Mouse (Mus musculus): ENCODE measurements around the gene Dop1b.
"Not testable (repeated sequence)": the region's sequence is repeated elsewhere in the genome, so short reads cannot be mapped to it uniquely, and the experiment has no call there.

Dop1b gene

DNA sequence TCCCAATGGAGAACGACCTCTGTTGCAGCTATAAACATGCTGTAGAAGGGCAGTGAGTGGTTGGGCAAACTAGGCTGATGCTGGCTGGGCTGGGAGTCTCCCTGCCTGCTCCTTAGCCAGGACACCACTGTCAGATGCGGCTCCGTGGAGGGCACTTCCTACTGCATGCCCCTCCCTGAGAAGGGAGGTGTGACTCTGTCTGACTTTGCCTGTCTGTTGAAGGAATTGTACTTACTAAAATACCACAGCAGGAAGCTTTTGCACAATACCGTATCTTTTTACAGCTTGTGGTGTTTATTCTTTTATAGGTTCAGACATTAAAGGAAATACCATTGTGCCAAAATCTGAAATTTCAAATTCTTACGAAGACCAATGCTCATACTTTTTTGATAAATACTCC is 40.1 kb downstream of the Dop1b start:
- DNase-seq (ENCODE audit: low spot score) = no peak

DNA sequence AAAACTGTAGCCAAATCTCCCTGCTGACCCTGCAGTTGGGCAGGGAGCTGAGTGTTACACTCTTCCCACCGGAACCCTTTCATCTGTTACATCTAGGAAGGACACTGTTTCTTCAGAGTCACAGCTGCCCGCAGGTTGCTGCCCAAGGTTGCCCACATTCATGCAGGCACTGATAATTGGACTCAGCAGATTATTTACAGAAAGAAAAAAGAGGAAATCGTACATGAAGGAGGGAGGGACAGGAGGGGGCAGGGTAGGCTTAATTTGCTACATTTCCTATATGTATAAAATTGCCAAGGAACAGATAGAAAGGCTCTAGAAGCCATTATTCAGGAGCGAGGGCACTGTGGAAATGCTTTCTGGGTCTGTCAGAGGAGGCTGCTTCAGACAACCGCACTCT is 44.9 kb downstream of the Dop1b start:
- no peak for DNase-seq (ENCODE audit: low spot score)

DNA sequence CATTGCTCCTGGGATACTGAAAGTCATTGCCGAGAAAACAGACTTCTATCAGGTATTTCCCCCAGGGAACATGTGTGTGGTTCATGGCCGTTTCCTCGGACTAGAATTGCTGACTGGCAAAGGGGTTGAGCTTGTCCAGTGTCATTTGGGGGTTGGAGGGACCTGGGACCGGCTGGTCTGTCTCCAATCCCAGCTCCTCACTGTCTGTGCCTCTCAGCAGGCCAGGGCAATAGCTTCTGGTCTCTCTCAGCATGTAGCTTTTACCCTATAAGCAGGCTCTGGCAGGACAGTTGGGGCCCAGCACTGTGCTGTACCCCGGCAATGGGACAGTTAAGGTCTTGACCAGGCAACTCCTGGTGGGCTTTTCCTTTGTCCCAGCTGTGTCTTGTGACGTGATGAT is 51.7 kb downstream of the Dop1b start:
- DNase-seq (ENCODE audit: low spot score) = no peak

- DNase-seq (ENCODE audit: low spot score) = no peak
Measured at GRCm38 (mm10) chr16:93764597-93764996, 52.9 kb downstream of the Dop1b start.

GRCm38 (mm10) chr16:93766956-93767355 is 55.3 kb downstream of the Dop1b start:
- DNase-seq (ENCODE audit: low spot score) = no peak

GRCm38 (mm10) chr16:93767548-93767947 is 55.8 kb downstream of the Dop1b start:
- no peak for DNase-seq (ENCODE audit: low spot score)

GRCm38 (mm10) chr16:93769621-93770020 is 57.9 kb downstream of the Dop1b start:
- no peak for DNase-seq (ENCODE audit: low spot score)

GRCm38 (mm10) chr16:93770271-93770926 is 58.7 kb downstream of the Dop1b start:
- no peak for DNase-seq (ENCODE audit: low spot score)

DNA sequence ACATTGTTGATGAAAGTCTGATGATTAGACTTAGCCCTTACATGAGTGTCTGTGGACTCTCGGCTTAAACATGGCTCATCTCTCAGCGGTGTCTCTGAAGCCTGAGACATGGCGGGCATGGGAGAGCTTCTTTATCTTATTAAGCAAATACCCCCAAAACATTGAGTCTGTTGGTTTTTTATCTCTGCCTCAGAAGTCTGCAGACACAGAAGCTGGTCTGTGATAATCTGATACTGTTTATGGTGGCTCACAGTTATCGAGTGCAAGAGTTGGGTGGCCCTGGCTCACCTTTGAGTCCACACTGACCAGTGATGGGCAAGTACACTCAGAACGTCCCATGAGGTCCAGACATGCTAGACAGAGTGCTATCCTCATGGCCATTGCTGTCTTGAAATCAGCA is 63.0 kb downstream of the Dop1b start:
- DNase-seq (ENCODE audit: low spot score) = no peak

DNA sequence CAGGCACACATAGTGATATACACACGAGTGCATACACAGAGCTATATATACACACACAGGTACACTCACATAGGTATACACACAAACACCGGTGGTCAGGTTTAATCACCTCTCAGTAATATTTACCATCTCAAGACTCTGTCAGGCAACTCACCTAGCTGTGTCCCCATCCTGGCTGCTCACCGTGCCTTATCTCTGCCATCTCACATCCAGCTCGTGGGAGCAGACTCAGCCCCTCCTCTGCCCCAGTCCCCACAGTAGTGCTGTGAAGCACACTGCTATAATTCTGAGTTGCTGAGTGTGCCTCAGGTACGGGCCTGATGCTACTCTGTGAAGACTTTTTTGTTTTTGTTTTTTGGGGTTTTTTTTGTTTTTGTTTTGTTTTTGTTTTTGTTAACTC is 64.8 kb downstream of the Dop1b start:
- no peak for DNase-seq (ENCODE audit: low spot score)

- no peak for DNase-seq (ENCODE audit: low spot score)
Measured at GRCm38 (mm10) chr16:93777247-93777999, 65.7 kb downstream of the Dop1b start.

- DNase-seq (ENCODE audit: low spot score) = not testable (repeated sequence)
Measured at GRCm38 (mm10) chr16:93778393-93778792, 66.7 kb downstream of the Dop1b start.

GRCm38 (mm10) chr16:93779554-93779953 is 67.8 kb downstream of the Dop1b start:
- DNase-seq (ENCODE audit: low spot score) = no peak

DNA sequence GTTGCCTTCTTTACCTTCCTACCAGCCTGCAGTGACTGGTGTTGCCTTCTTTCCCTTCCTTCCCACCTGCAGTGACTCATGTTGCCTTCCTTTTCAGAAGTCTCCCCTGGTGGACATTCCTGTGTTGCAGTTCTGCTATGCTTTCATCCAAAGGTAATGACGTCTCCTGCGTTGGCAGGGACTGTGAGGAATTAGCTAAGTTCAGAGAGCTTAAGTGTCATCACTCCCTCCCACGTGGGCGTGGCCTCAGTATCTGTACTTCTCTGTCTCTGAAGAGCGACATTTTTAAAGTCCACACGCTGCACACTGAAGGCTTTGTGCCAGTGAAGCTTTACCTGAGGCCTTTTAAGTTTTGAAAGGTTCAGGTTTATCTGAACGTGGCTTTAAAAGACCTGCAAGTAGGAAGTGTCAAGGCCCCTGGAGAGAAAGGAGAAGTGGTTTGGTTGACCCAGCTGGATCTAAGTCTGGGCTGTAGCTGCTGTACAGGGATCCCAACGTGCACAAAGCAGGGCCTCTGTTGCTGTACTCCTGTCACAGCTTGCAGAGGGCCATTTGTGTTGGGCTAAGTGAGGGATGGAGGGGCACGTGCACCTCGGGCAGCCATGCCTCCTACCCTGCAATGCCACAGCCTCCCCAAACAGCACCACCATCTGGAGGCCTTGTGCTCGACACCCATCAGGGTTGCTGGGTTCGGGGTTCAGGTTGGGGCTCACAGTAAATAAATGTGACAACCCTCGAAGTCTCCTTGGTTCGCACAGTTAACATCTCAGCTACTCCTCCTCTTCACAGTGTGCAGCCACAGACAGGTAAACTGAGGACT is 69.2 kb downstream of the Dop1b start:
- DNase-seq (ENCODE audit: low spot score) = peak; percentile 61

- no peak for DNase-seq (ENCODE audit: low spot score)
Measured at GRCm38 (mm10) chr16:93784175-93784574, 72.5 kb downstream of the Dop1b start.

GRCm38 (mm10) chr16:93785805-93786204 is 74.1 kb downstream of the Dop1b start:
- DNase-seq (ENCODE audit: low spot score) = peak; percentile 68

DNA sequence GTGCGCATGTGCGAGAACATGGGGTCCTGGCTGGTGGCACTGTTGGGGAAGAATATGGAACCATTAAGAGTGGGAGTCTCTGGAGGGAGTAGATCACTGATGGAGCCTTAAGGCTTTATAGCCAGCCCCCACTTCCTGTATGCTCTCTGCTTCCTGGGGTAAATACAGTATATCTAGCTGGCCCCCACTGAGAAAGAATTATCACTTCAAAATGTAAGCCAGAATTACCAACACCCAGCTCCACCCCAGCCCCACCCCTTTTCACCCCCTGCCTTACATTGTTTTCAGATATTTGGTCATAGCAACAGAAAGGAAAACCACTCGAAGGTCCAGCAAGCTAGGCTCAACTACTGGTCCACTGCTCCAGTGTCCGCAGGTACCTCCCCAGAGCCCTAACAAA is 76.7 kb downstream of the Dop1b start:
- DNase-seq (ENCODE audit: low spot score) = no peak

GRCm38 (mm10) chr16:93788881-93789280 is 77.2 kb downstream of the Dop1b start:
- DNase-seq (ENCODE audit: low spot score) = no peak

- DNase-seq (ENCODE audit: low spot score) = no peak
Measured at GRCm38 (mm10) chr16:93789971-93790755, 78.5 kb downstream of the Dop1b start.

DNA sequence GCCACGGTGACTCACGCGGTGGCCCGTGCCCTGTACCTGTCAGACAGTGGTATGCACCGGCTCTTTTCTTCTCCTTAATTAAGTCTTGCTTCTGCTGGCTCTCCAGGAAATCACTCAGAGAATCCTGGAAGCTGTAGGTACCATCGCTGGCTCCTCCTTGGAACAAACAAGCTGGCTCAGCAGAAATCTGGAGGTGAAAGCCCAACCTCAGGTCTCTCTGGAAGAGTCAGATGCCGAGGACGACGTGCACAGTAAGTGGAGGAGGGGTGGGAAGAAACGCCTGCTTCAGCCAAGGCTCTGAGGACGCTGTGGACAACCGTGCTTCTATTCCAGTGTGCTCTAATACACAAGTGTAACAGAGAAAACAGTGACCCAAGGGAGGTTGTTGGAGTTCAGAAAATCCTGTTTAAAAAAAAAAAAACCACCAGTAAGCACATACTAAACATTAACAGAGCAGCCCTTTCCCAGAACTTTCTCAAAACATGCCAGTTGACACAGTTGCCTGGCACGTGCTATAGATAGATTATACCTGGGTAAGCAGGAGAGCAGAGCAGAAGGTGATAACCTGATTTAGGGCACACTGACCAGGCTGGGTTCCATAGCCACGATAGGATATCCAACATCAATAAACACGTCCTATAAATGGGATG is 81.4 kb downstream of the Dop1b start:
- no peak for DNase-seq (ENCODE audit: low spot score)

- no peak for DNase-seq (ENCODE audit: low spot score)
Measured at GRCm38 (mm10) chr16:93794845-93795244, 83.1 kb downstream of the Dop1b start.

GRCm38 (mm10) chr16:93795391-93795790 is 83.7 kb downstream of the Dop1b start:
- DNase-seq (ENCODE audit: low spot score) = no peak
